Mouse (Mus musculus): ENCODE results near the gene Jakmip3. TPM values are rescaled to one million over a fixed set of nuclear protein-coding genes. Genes with fewer than 3 reads are reported as not detected.

Gene Jakmip3
- total and polyA plus RNA-seq, 3 experiments, result 5.2 to 7.3 (median 6.9) TPM

GRCm38 (mm10) chr7:138947741-138948140 is 7.2 kb downstream of the Jakmip3 start:
- no peak for DNase-seq

DNA sequence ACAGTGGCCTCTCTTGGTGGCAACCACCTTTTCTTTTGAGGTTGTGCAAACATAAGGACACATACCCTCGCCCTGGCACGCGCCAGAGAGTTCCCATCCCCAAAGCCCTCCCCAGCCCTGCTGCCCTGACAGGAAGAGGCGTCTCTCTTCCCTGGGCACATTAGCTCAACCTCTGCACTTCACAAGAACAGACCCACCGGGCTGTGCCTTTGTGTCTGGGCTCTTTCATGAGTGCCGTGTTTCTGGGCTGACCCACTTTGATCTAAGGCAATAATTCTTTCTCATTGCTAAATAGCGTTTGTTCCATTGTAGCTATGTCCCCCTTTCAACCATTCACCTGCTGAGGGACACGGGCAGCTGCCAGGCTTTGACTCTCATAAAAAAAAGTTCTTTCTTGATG is 7.8 kb downstream of the Jakmip3 start:
- DNase-seq, result no peak

DNA sequence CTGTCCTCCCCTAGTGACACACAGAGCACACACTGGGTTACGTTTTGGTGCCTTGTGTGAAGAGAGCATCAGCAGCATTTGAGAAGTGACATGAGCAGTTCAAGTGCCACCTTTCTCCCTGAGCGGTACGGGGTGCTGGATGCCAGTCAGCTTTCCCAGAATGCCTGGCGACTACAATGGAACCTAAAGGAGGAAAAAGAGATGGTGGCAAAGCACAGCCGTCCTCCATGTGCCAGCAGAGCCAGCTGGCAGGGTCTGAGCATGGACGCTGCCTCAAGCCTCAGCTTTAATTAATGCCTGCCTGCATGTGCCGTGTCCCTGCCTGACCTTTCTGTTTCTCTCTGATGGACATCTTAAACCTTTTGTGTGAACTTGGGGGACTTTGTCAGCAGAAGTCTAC is 15.3 kb downstream of the Jakmip3 start:
- DNase-seq, result no peak

DNA sequence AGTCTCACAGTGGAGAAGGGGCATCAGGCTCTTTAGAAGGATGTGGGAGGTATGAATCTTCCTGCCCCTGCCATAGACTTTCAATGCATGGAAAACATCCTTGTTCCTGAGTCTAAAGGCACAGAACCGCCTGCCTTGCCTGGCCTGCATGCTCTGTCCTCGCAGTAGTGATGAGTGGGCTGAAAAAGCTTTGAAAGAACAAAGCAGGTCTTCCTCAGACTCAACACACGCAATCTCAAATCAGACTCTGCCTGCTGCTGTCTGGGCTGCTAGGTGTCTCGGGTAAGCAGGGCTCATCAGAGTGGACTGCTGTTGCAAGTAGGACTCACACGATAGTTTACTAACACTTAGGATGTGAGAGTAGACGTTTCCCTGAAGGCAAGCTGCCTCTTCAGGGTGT is 16.6 kb downstream of the Jakmip3 start:
- no peak for DNase-seq

- no peak for DNase-seq
Observed at GRCm38 (mm10) chr7:138959747-138960146, 19.2 kb downstream of the Jakmip3 start.

DNA sequence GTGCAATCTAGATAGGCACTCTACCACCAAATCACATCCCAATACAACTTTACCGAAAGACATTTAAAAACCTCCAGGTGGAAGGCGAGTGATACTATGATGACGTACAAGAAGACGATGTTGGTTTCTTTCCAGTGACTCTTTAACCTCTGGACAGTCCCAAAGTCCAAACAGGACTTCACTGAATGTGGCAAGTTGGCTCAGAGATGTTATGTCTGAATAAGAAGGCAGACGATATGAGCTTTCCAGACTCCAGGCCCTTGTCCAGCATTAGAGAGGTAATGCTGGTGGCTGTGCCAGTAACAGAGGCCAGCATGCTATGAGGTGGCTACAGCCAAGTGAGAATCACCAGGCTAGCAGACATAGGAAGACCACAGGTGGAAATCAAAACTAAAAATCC is 23.2 kb downstream of the Jakmip3 start:
- DNase-seq, result no peak

- DNase-seq, result peak; percentile 35
Observed at GRCm38 (mm10) chr7:138968010-138968620, 27.6 kb downstream of the Jakmip3 start.

DNA sequence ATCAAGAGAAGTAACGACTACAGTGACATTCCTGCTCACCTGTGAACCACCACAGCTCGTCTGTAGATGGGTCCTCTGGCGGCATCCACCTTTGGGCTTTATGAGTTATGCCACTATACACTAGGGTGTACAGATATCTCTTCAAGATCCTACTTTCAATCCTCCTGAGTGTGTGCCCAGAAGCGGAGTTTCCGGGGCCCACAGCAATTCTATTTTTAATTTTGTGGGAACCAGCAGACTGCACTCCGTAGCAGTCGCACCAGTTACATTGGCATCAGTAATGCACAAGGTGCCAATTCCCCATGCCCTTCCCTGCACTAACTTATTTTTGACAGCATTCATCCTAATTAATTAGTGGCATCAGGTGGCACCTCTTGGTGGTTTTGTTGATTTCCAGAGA is 37.0 kb downstream of the Jakmip3 start:
- DNase-seq, result no peak

- no peak for DNase-seq
Observed at GRCm38 (mm10) chr7:138984576-138984975, 44.0 kb downstream of the Jakmip3 start.

GRCm38 (mm10) chr7:138989156-138989555 is 48.6 kb downstream of the Jakmip3 start:
- DNase-seq, result no peak

DNA sequence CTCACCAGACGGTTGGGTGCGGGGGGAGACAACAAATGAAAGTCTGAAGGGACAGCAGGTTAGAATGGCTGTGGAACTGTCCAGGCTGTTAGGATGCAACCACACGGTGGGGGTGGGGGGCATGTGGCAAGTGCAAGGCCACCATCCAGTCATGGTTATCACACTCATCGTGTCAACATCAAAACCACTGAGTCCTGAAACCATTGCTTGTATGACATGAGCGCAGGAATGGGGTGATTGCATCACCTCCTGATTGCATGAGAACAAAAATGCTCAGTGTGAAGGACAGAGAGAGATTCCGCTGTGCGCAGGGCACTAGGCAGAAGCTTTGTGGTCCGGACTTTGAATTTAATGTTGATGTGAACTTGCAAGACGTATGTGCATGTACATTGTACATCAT is 62.2 kb downstream of the Jakmip3 start:
- DNase-seq, result peak; percentile 61

- DNase-seq, result no peak
Observed at GRCm38 (mm10) chr7:139003250-139003649, 62.7 kb downstream of the Jakmip3 start.

- DNase-seq, result no peak
Observed at GRCm38 (mm10) chr7:139009786-139010502, 69.4 kb downstream of the Jakmip3 start.

GRCm38 (mm10) chr7:139011027-139011426 is 70.5 kb downstream of the Jakmip3 start:
- DNase-seq, result peak; percentile 31

DNA sequence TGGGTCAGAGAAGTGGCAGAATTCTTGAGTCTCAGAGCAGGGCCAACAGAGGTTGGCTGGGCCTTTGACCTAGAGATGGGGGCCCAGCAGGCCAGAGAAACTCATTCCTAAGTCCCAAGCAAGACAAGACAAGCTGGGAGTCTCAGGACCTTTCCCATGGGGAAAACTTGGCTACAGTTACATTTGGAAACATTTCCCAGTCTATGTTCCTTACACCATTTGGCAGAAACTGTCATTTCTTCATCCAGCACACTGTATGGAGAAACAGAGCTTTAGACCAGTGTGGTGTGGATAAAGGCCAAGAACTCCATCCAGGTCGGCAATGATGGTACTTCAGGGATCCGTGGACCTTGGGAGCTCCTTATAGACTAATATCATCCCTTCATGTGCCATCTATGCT is 71.1 kb downstream of the Jakmip3 start:
- DNase-seq, result no peak

GRCm38 (mm10) chr7:139012767-139013369 is 72.3 kb downstream of the Jakmip3 start:
- no peak for DNase-seq

- DNase-seq, result no peak
Observed at GRCm38 (mm10) chr7:139015143-139015542, 74.6 kb downstream of the Jakmip3 start.

GRCm38 (mm10) chr7:139016288-139016687 is 75.8 kb downstream of the Jakmip3 start:
- DNase-seq, result no peak

DNA sequence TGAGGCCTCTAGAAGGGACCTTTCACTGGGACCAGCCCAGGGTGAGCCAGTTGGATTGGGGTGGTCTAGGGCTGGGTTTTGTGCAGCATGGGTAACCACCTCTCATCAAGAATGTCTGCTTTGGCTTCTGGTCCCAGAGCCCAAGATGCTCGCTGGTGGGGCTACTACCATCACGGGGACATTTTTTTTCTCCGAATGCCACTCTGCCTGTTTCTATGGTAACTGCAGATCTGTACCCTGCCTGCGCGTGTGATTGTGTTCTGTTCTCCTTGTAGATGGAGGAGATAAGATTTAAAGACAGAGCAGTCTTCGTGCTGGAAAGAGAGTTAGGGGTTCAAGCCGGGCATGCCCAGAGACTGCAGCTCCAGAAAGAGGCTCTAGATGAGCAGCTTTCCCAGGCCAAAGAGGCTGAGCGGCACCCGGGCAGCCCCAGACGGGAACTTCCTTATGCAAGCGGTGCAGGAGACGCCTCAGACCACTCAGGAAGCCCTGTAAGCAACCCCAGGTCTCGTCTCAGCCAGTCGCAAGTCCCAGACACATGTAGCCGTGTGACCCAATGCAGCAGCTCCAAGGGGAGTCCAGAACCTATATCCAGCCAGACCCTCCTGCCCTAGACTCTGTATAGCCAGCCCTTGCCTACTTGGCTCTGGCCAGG is 76.8 kb downstream of the Jakmip3 start:
- DNase-seq, result no peak

- DNase-seq, result no peak
Observed at GRCm38 (mm10) chr7:139020884-139021283, 80.4 kb downstream of the Jakmip3 start.

- no peak for DNase-seq
Observed at GRCm38 (mm10) chr7:139021326-139021725, 80.8 kb downstream of the Jakmip3 start.

DNA sequence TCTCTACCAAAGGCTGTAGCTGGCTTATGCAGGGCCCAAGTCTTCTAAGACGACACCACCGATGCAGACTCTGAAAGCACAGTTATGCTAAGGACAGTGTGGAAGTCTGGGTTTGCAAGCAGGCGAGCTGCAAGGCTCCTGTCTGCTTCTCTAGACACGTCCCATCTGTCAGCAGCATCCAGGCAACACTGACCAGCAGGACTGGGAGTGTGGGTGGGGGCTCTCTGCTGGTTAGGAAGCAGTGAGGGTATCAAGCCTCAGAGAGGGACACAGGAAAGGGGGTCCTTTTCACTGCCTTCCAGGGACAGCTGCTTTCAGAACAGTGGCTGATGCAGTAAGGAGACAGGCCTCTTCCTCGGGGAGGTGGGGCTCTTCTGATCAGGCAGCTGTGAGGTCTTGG is 86.6 kb downstream of the Jakmip3 start:
- no peak for DNase-seq

GRCm38 (mm10) chr7:139031215-139031614 is 90.7 kb downstream of the Jakmip3 start:
- no peak for DNase-seq
